Mouse (Mus musculus) stomach, embryonic 14.5 days (tissue): ENCODE measurements around the gene Snapin. TPM values are rescaled to one million over a fixed set of nuclear protein-coding genes. Genes with fewer than 3 reads are reported as not detected.

Source experiments
- ATAC-seq: fragments of 200-750 bp; cut with Nextera tagmentation; 2 replicates; pipeline ENCODE4 v1.8.0; 2017; ENCODE audit warnings: low read depth, moderate TSS enrichment; ENCODE audit not compliant: insufficient number of reproducible peaks, insufficient read depth, low FRiP score
- H3K27ac ChIP-seq: fragments of 300-500 bp; sonication (generic); 2 replicates; pipeline ENCODE4 v1.5.1; 2014; ENCODE audit warnings: mild to moderate bottlenecking, low read length, moderate library complexity, mixed read lengths
- H3K27me3 ChIP-seq: fragments of 300-500 bp; sonication (generic); 2 replicates; pipeline ENCODE4 v1.6.1; 2014; ENCODE audit warnings: low read length, control low read depth, mixed read lengths; ENCODE audit not compliant: control insufficient read depth, insufficient read depth
- H3K36me3 ChIP-seq: fragments of 300-500 bp; sonication (generic); 2 replicates; pipeline ENCODE4 v1.6.1; 2014; ENCODE audit warnings: mild to moderate bottlenecking, control low read depth, low read length, moderate library complexity, mixed read lengths; ENCODE audit not compliant: control insufficient read depth, insufficient read depth
- H3K4me1 ChIP-seq: fragments of 300-500 bp; sonication (generic); 2 replicates; pipeline ENCODE4 v1.6.1; 2014; ENCODE audit warnings: low read length, control low read depth, mixed read lengths; ENCODE audit not compliant: control insufficient read depth, insufficient read depth
- H3K4me2 ChIP-seq: fragments of 300-500 bp; sonication (generic); replicated peaks from 2 replicates; pipeline ENCODE4 v1.6.1; 2014; ENCODE audit warnings: low read depth, low read length, control low read depth
- H3K4me3 ChIP-seq: fragments of 300-500 bp; sonication (generic); 2 replicates; pipeline ENCODE4 v1.5.1; 2014; ENCODE audit warnings: low read depth, low read length, control low read depth
- H3K9ac ChIP-seq: fragments of 300-500 bp; sonication (generic); replicated peaks from 2 replicates; pipeline ENCODE4 v1.6.1; 2014; ENCODE audit warnings: low read depth, mild to moderate bottlenecking, control low read depth, low read length, moderate library complexity, mixed read lengths
- H3K9me3 ChIP-seq: fragments of 300-500 bp; sonication (generic); 2 replicates; pipeline ENCODE4 v1.6.1; 2016; ENCODE audit warnings: low read depth, low read length, control low read depth; ENCODE audit not compliant: control insufficient read depth
- WGBS: fragments of 180-500 bp; shearing (Covaris S2); extraction: QIAGEN DNeasy Blood & Tissue Kit; methylation state at CpG from one replicate; pipeline ENCODE4 v1.1.7; 2014; 5-methylcytosine and 5-hydroxymethylcytosine counted together
- polyA plus RNA-seq: library from polyadenylated mRNA; unstranded; fragments of >200 nt; fragmentation: Nextera tagmentation; extraction: Ambion mirVana; gene quantifications from 2 replicates; pipeline ENCODE4 v1.2.1, GENCODE M21; 2014

Snapin gene
- polyA plus RNA-seq, 1 experiment from 2014 or later = 81.2 TPM

- Histone ChIP-seq H3K9ac (no peak overlapping the region), H3K36me3 (no peaks in the 10 kb centered on the region), H3K4me3 (no peak overlapping the region), H3K9me3 (no peaks in the 10 kb centered on the region), H3K4me1 (peaks cover 9% of the 10 kb centered on the region), H3K4me2 (no peak overlapping the region), H3K27ac (no peak overlapping the region), H3K27me3 (no peaks in the 10 kb centered on the region)
- WGBS = 91% methylated on average over 3 of the region's 3 CpGs
- ATAC-seq = no peak
Observed at GRCm38 (mm10) chr3:90443977-90444376, 46.9 kb downstream of the Snapin start.

GRCm38 (mm10) chr3:90440756-90441155 is 50.1 kb downstream of the Snapin start:
- no peak overlapping the region for H3K4me2 ChIP-seq
- H3K27me3 ChIP-seq = no peaks in the 10 kb centered on the region
- whole genome bisulfite sequencing = 87% methylated on average over 2 of the region's 2 CpGs
- H3K27ac ChIP-seq = no peak overlapping the region
- H3K4me3 ChIP-seq = no peak overlapping the region
- no peak for ATAC-seq
- H3K36me3 ChIP-seq = no peaks in the 10 kb centered on the region
- no peaks in the 10 kb centered on the region for H3K9me3 ChIP-seq
- H3K4me1 ChIP-seq = no peaks in the 10 kb centered on the region
- no peak overlapping the region for H3K9ac ChIP-seq

Other genes with a start within 250 kb of the Snapin start
- 20.6 and 21.4 TPM in 2 replicates for gene Creb3l4, start 247.5 kb downstream of the Snapin start, polyA plus RNA-seq
- 114 and 119 TPM in 2 replicates for gene Slc39a1, start 242.9 kb downstream of the Snapin start, polyA plus RNA-seq
- gene Crtc2, start 236.9 kb downstream of the Snapin start, polyA plus RNA-seq = 18.8 and 21.4 TPM in 2 replicates
- 3.0 and 3.6 TPM in 2 replicates for gene Dennd4b, start 225.8 kb downstream of the Snapin start, polyA plus RNA-seq
- 22.3 and 28.7 TPM in 2 replicates for gene Gatad2b, start 197.9 kb downstream of the Snapin start, polyA plus RNA-seq
- gene Slc27a3, start 101.1 kb downstream of the Snapin start, polyA plus RNA-seq = 11.7 and 13.0 TPM in 2 replicates
- gene Ints3, start 57.4 kb downstream of the Snapin start, polyA plus RNA-seq = 28.7 and 29.6 TPM in 2 replicates
- 4.6 and 4.8 TPM in 2 replicates for gene Npr1, start 25.2 kb downstream of the Snapin start, polyA plus RNA-seq
- 208 and 217 TPM in 2 replicates for gene Ilf2, start 14.9 kb downstream of the Snapin start, polyA plus RNA-seq
- gene Chtop, start 18.5 kb upstream of the Snapin start, polyA plus RNA-seq = 97.4 and 98.2 TPM in 2 replicates
- gene S100a1, start 23.4 kb upstream of the Snapin start, polyA plus RNA-seq = 46.8 and 48.5 TPM in 2 replicates
- 31.2 and 33.5 TPM in 2 replicates for gene S100a13, start 23.4 kb upstream of the Snapin start, polyA plus RNA-seq
- gene S100a14, start 35.8 kb upstream of the Snapin start, polyA plus RNA-seq = 14.0 and 17.0 TPM in 2 replicates
- 244 and 247 TPM in 2 replicates for gene S100a16, start 46.2 kb upstream of the Snapin start, polyA plus RNA-seq
- gene S100a3, start 69.5 kb upstream of the Snapin start, polyA plus RNA-seq = 0.42 and 0.62 TPM in 2 replicates
- gene S100a2, start 99.2 kb upstream of the Snapin start, polyA plus RNA-seq = not detected in 2 replicates
- not detected in 2 replicates for gene Gm42674, start 110.9 kb upstream of the Snapin start, polyA plus RNA-seq
- gene S100a4, start 112.7 kb upstream of the Snapin start, polyA plus RNA-seq = 5.5 and 7.4 TPM in 2 replicates
- 0.71 TPM in 1 of 2 replicates, not detected in the other for gene S100a5, start 117.5 kb upstream of the Snapin start, polyA plus RNA-seq
- gene S100a6, start 121.8 kb upstream of the Snapin start, polyA plus RNA-seq = 418 and 466 TPM in 2 replicates
- gene S100a7a, start 163.0 kb upstream of the Snapin start, polyA plus RNA-seq = not detected in 2 replicates
- gene S100a8, start 177.9 kb upstream of the Snapin start, polyA plus RNA-seq = 58.0 and 73.3 TPM in 2 replicates
- 41.0 and 53.5 TPM in 2 replicates for gene S100a9, start 204.7 kb upstream of the Snapin start, polyA plus RNA-seq
- gene Pglyrp4, start 235.9 kb upstream of the Snapin start, polyA plus RNA-seq = not detected in 2 replicates